Mouse (Mus musculus): Measurements from ENCODE around the gene Zfp385b. TPM values are rescaled to one million over a fixed set of nuclear protein-coding genes. Genes with fewer than 3 reads are reported as not detected.

Zfp385b gene
- total and polyA plus RNA-seq, 3 experiments, result 7.3 to 8.2 (median 7.9) TPM

GRCm38 (mm10) chr2:77768321-77768886, 51.0 kb downstream of the Zfp385b start:
- no peaks in the 10 kb centered on the region for H3K4me1 ChIP-seq (ENCODE audit: control insufficient read depth, insufficient read depth, low read length)
- no peak overlapping the region for H3K9ac ChIP-seq (ENCODE audit: low read depth, low read length)
- H3K79me2 ChIP-seq (replicated peaks; ENCODE audit: control insufficient read depth, insufficient read depth, low read length), result no peaks in the 10 kb centered on the region
- no peaks in the 10 kb centered on the region for H3K36me3 ChIP-seq (ENCODE audit: control insufficient read depth, insufficient read depth, low read length)
- DNase-seq, result no peak
- WGBS, result 77% methylated on average over 17 of the region's 17 CpGs
- no peak overlapping the region for H3K27ac ChIP-seq
- H3K4me3 ChIP-seq, result no peak overlapping the region
- no peaks in the 10 kb centered on the region for H3K27me3 ChIP-seq (ENCODE audit: control insufficient read depth, insufficient read depth, low read length)
- intact Hi-C loops (cut with DNase I), result no loop called here
- TF ChIP-seq POLR2A (IDR thresholded peaks at IDR 0.05; ENCODE audit: insufficient read depth, low read depth, low read length) (no peak), EP300 (IDR thresholded peaks at IDR 0.05; ENCODE audit: insufficient read depth, low read depth, low read length) (no peak), CTCF (IDR thresholded peaks at IDR 0.05) (no peak)

DNA sequence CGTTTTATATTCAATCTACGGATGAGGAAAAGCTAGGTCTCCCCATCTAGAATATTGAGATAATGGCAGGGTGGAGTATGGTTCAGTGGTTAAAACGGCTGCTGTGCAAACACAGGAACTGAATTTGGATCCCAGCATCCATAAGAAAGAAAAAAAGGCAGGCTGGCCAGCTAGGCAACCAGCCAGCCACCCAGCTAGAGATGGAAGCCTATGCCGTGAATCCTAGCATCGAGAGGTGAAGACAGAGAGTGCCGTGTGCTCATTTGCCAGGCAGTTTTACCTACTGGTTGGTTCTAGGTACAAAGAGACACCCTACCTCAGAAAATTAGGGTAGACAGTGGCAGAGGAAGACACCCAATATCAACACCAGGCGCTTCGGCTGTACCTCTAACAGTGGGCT, 57.5 kb downstream of the Zfp385b start:
- no peaks in the 10 kb centered on the region for H3K4me1 ChIP-seq (ENCODE audit: control insufficient read depth, insufficient read depth, low read length)
- no peak overlapping the region for H3K9ac ChIP-seq (ENCODE audit: low read depth, low read length)
- H3K36me3 ChIP-seq (ENCODE audit: control insufficient read depth, insufficient read depth, low read length), result no peaks in the 10 kb centered on the region
- H3K79me2 ChIP-seq (replicated peaks; ENCODE audit: control insufficient read depth, insufficient read depth, low read length), result no peaks in the 10 kb centered on the region
- intact Hi-C loops (cut with DNase I), result no loop called here
- H3K4me3 ChIP-seq, result no peak overlapping the region
- no peak for DNase-seq
- WGBS, result 90% methylated on average over 8 of the region's 8 CpGs
- TF ChIP-seq POLR2A (IDR thresholded peaks at IDR 0.05; ENCODE audit: insufficient read depth, low read depth, low read length), result no peak
- no peak for TF ChIP-seq CTCF (IDR thresholded peaks at IDR 0.05)
- no peak for TF ChIP-seq EP300 (IDR thresholded peaks at IDR 0.05; ENCODE audit: insufficient read depth, low read depth, low read length)
- no peak overlapping the region for H3K27ac ChIP-seq
- H3K27me3 ChIP-seq (ENCODE audit: control insufficient read depth, insufficient read depth, low read length), result no peaks in the 10 kb centered on the region

DNA sequence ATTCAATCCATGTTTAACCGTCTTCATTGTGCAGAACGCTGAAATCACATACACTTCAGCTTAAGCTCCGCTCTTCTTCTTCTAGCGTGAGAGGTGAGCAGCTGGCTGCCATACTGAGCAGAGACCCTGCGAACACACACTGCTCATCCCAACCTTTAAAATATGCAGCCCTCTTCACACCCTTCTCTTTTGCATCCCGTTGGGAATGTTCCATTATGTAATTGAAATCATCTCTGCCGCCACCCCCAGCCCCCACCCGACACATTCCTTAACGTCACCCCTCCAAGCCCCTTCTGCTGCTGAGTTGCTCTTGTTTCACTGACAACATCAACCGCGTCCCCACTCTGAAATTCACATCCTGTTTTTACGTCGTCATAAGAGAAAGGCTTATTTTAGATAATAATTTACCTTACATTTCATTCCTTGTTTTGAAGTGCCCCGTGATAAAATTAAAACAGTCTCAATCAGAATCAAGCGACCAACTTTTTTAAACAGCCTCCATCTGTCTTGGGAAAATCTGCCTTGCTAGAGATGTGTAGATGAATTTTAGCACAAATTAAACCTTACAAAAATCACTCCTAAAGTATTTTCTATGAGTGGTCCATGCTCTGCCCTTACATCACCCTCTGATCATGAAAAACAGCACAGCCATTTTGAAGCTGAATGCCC, 60.9 kb downstream of the Zfp385b start:
- Histone ChIP-seq H3K79me2 (replicated peaks; ENCODE audit: control insufficient read depth, insufficient read depth, low read length) (no peaks in the 10 kb centered on the region), H3K36me3 (ENCODE audit: control insufficient read depth, insufficient read depth, low read length) (no peaks in the 10 kb centered on the region), H3K27ac (no peak overlapping the region), H3K4me1 (ENCODE audit: control insufficient read depth, insufficient read depth, low read length) (no peaks in the 10 kb centered on the region), H3K4me3 (no peak overlapping the region), H3K27me3 (ENCODE audit: control insufficient read depth, insufficient read depth, low read length) (no peaks in the 10 kb centered on the region), H3K9ac (ENCODE audit: low read depth, low read length) (no peak overlapping the region)
- no peak for TF ChIP-seq CTCF (IDR thresholded peaks at IDR 0.05)
- no peak for TF ChIP-seq POLR2A (IDR thresholded peaks at IDR 0.05; ENCODE audit: insufficient read depth, low read depth, low read length)
- no peak for TF ChIP-seq EP300 (IDR thresholded peaks at IDR 0.05; ENCODE audit: insufficient read depth, low read depth, low read length)
- intact Hi-C loops (cut with DNase I), result no loop called here
- WGBS, result 71% methylated on average over 15 of the region's 15 CpGs
- no peak for DNase-seq

DNA sequence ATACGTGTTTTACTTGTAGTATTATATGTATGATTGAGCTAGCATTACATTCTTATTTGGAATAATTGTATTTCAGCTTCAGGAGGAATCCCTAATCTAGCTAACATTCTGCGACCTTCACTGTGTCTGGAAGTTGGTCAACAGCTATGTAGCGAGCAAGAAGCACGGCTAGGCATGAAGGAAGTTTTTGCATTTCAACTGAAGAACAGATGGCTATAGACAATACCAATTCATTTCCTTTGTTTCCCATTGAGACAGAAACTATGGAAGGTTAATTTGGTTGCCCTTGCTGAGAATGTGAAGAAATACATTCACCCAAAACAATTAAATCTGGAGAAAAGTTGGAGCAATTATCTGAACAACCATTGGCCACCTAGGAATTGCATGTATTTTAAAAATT, 66.9 kb downstream of the Zfp385b start:
- Histone ChIP-seq H3K4me3 (no peak overlapping the region), H3K27ac (no peak overlapping the region), H3K27me3 (ENCODE audit: control insufficient read depth, insufficient read depth, low read length) (no peaks in the 10 kb centered on the region), H3K36me3 (ENCODE audit: control insufficient read depth, insufficient read depth, low read length) (no peaks in the 10 kb centered on the region), H3K4me1 (ENCODE audit: control insufficient read depth, insufficient read depth, low read length) (no peaks in the 10 kb centered on the region), H3K9ac (ENCODE audit: low read depth, low read length) (no peak overlapping the region), H3K79me2 (replicated peaks; ENCODE audit: control insufficient read depth, insufficient read depth, low read length) (no peaks in the 10 kb centered on the region)
- TF ChIP-seq POLR2A (IDR thresholded peaks at IDR 0.05; ENCODE audit: insufficient read depth, low read depth, low read length), result no peak
- TF ChIP-seq EP300 (IDR thresholded peaks at IDR 0.05; ENCODE audit: insufficient read depth, low read depth, low read length), result no peak
- no peak for TF ChIP-seq CTCF (IDR thresholded peaks at IDR 0.05)
- intact Hi-C loops (cut with DNase I), result no loop called here
- 77% methylated on average over 4 of the region's 4 CpGs for WGBS
- no peak for DNase-seq

DNA sequence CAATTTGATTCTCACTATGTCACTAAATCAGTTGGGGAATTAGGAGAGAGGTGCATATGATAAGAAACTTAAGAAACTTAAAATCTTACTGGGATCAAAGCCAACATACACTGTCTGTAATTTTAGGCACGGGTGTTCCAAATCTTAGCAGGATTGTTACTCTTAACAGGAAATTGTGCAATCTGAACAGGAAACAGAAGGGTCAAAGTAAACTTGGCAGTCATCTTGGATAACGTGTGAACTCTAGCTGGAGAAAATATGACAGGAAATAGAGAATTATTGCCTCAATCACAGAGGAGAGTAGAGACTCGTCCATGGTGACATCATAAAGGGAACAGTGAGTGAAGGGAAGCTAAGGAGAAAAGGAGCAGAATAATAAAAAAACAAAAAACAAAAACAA, 69.8 kb downstream of the Zfp385b start:
- no peaks in the 10 kb centered on the region for H3K4me1 ChIP-seq (ENCODE audit: control insufficient read depth, insufficient read depth, low read length)
- DNase-seq, result no peak
- WGBS, result 22% methylated on average over 3 of the region's 3 CpGs
- intact Hi-C loops (cut with DNase I), result no loop called here
- no peak overlapping the region for H3K4me3 ChIP-seq
- TF ChIP-seq CTCF (IDR thresholded peaks at IDR 0.05) (no peak), EP300 (IDR thresholded peaks at IDR 0.05; ENCODE audit: insufficient read depth, low read depth, low read length) (no peak), POLR2A (IDR thresholded peaks at IDR 0.05; ENCODE audit: insufficient read depth, low read depth, low read length) (no peak)
- no peak overlapping the region for H3K9ac ChIP-seq (ENCODE audit: low read depth, low read length)
- no peaks in the 10 kb centered on the region for H3K36me3 ChIP-seq (ENCODE audit: control insufficient read depth, insufficient read depth, low read length)
- no peak overlapping the region for H3K27ac ChIP-seq
- H3K27me3 ChIP-seq (ENCODE audit: control insufficient read depth, insufficient read depth, low read length), result no peaks in the 10 kb centered on the region
- no peaks in the 10 kb centered on the region for H3K79me2 ChIP-seq (replicated peaks; ENCODE audit: control insufficient read depth, insufficient read depth, low read length)

DNA sequence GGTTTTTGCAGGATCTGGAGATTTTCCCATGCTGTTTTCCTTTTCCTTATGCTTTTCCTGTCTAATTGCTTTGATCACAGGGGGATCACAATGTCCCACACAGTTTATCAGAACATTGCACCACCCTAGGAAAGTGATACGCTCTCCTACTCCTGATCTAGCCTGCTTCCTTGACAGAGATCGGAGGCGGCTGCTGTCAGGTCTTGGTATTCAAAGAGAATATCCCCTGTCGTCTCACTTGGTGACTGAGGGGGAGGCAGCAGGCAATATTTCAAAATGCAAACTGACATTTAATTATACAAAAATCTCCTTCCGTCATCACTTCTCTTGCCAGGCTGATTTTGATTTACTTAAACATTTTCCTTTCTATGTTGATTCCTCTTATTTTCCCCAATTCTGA, 73.0 kb downstream of the Zfp385b start:
- Histone ChIP-seq H3K4me1 (ENCODE audit: control insufficient read depth, insufficient read depth, low read length) (no peaks in the 10 kb centered on the region), H3K4me3 (no peak overlapping the region), H3K27me3 (ENCODE audit: control insufficient read depth, insufficient read depth, low read length) (no peaks in the 10 kb centered on the region), H3K36me3 (ENCODE audit: control insufficient read depth, insufficient read depth, low read length) (no peaks in the 10 kb centered on the region), H3K9ac (ENCODE audit: low read depth, low read length) (no peak overlapping the region), H3K79me2 (replicated peaks; ENCODE audit: control insufficient read depth, insufficient read depth, low read length) (no peaks in the 10 kb centered on the region), H3K27ac (no peak overlapping the region)
- WGBS, result 64% methylated on average over 5 of the region's 5 CpGs
- intact Hi-C loops (cut with DNase I), result no loop called here
- no peak for TF ChIP-seq EP300 (IDR thresholded peaks at IDR 0.05; ENCODE audit: insufficient read depth, low read depth, low read length)
- no peak for TF ChIP-seq CTCF (IDR thresholded peaks at IDR 0.05)
- no peak for TF ChIP-seq POLR2A (IDR thresholded peaks at IDR 0.05; ENCODE audit: insufficient read depth, low read depth, low read length)
- DNase-seq, result no peak
